Mouse (Mus musculus): ENCODE results near the gene Acyp1.
"Not testable (repeated sequence)": the region's sequence is repeated elsewhere in the genome, so short reads cannot be mapped to it uniquely, and the experiment has no call there.

The Acyp1 gene

GRCm38 (mm10) chr12:85284331-85284730 is 3.9 kb downstream of the Acyp1 start:
- no peak for DNase-seq (ENCODE audit: low spot score in 2 of 2)

GRCm38 (mm10) chr12:85281756-85282155 is 6.5 kb downstream of the Acyp1 start:
- not testable (repeated sequence) for DNase-seq (ENCODE audit: low spot score in 2 of 2)

GRCm38 (mm10) chr12:85280845-85281651 is 7.2 kb downstream of the Acyp1 start:
- no peak for DNase-seq (ENCODE audit: low spot score in 2 of 2)

GRCm38 (mm10) chr12:85280105-85280844 is 8.0 kb downstream of the Acyp1 start:
- DNase-seq (ENCODE audit: low spot score in 2 of 2) = peak; percentile 98

GRCm38 (mm10) chr12:85279396-85280080 is 8.7 kb downstream of the Acyp1 start:
- no peak for DNase-seq (ENCODE audit: low spot score in 2 of 2)

- DNase-seq (ENCODE audit: low spot score in 2 of 2) = no peak
Observed at GRCm38 (mm10) chr12:85278919-85279318, 9.3 kb downstream of the Acyp1 start.

GRCm38 (mm10) chr12:85276273-85276672 is 12.0 kb downstream of the Acyp1 start:
- DNase-seq (ENCODE audit: low spot score in 2 of 2) = no peak

GRCm38 (mm10) chr12:85273508-85273907 is 14.7 kb downstream of the Acyp1 start:
- no peak for DNase-seq (ENCODE audit: low spot score in 2 of 2)

- DNase-seq (ENCODE audit: low spot score in 2 of 2) = no peak
Observed at GRCm38 (mm10) chr12:85271843-85272206, 16.4 kb downstream of the Acyp1 start.

- no peak for DNase-seq (ENCODE audit: low spot score in 2 of 2)
Observed at GRCm38 (mm10) chr12:85271132-85271842, 17.0 kb downstream of the Acyp1 start.

- DNase-seq (ENCODE audit: low spot score in 2 of 2) = peak; percentile 56 to 78
Observed at GRCm38 (mm10) chr12:85270319-85270718, 17.9 kb downstream of the Acyp1 start, which contains the start of gene Mlh3. TSS of gene Mlh3 (minus strand) at chr12:85270599.

GRCm38 (mm10) chr12:85269821-85270220 is 18.4 kb downstream of the Acyp1 start:
- DNase-seq (ENCODE audit: low spot score in 2 of 2) = no peak

- DNase-seq (ENCODE audit: low spot score in 2 of 2) = no peak
Observed at GRCm38 (mm10) chr12:85266248-85266647, 22.0 kb downstream of the Acyp1 start.

GRCm38 (mm10) chr12:85264940-85265339 is 23.3 kb downstream of the Acyp1 start:
- DNase-seq (ENCODE audit: low spot score in 2 of 2) = no peak

GRCm38 (mm10) chr12:85264531-85264930 is 23.7 kb downstream of the Acyp1 start:
- peak in 1 of 2 experiments; percentile 53 for DNase-seq (ENCODE audit: low spot score in 2 of 2)

GRCm38 (mm10) chr12:85263190-85263589 is 25.0 kb downstream of the Acyp1 start:
- DNase-seq (ENCODE audit: low spot score in 2 of 2) = no peak

GRCm38 (mm10) chr12:85262489-85262888 is 25.7 kb downstream of the Acyp1 start:
- DNase-seq (ENCODE audit: low spot score in 2 of 2) = no peak

GRCm38 (mm10) chr12:85257008-85257639 is 31.1 kb downstream of the Acyp1 start:
- DNase-seq (ENCODE audit: low spot score in 2 of 2) = no peak

GRCm38 (mm10) chr12:85256074-85256751 is 32.0 kb downstream of the Acyp1 start:
- no peak for DNase-seq (ENCODE audit: low spot score in 2 of 2)

GRCm38 (mm10) chr12:85252083-85252482 is 36.2 kb downstream of the Acyp1 start:
- DNase-seq (ENCODE audit: low spot score in 2 of 2) = no peak

GRCm38 (mm10) chr12:85237553-85237952 is 50.7 kb downstream of the Acyp1 start:
- DNase-seq (ENCODE audit: low spot score in 2 of 2) = no peak

Data from cerebellum, postnatal 4 days (tissue).